Mouse (Mus musculus) left cerebral cortex, adult 11 months (tissue): ENCODE data around the gene Gtdc1.

ENCODE experiments used
- DNase-seq: peaks from one replicate; pipeline ENCODE4 v3.0.0; 2022; ENCODE audit warnings: low spot score

Gtdc1 gene

GRCm38 (mm10) chr2:44525187-44525919 lies 402.1 kb downstream of the Gtdc1 start:
- no peak for DNase-seq

DNA sequence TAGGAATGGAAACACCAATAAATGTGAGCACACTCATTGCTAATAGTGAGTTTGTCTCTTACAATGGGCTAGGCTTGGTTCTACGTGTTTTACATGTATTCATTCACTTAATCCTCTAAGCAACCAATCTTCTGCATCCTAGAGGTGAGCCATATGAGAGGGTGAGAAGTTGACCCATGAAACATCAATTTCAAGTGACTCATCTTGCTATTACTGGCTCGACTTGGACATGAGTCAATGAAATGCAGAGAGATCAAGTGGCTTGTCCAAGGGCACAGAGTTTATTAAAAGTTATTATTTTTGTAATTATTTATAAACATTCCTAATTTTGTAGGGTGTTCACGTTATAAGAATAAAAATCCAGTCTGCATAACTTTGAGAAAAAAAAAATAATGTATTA lies 408.2 kb downstream of the Gtdc1 start:
- DNase-seq: no peak

DNA sequence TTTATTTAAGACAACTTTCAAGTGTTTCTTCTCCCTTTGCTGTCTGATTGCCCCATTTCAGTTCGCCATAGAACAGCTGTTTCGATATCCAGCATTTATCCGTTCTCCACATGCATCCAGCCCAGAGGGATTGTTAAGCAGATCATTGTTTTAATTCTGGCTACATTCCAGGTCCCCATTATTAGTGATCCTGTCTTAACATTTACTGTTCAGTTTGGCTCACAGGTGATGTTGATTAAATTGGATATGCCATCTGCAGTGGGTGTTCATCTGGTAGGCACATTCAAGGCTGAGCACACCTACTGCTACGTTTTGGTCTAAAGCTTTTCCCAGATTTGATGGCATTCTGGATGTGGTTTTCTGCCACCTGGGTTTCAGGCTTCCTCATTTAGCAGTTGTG lies 409.4 kb downstream of the Gtdc1 start:
- no peak for DNase-seq
